Mouse (Mus musculus): ENCODE measurements around the gene Pde1c. TPM values are rescaled to one million over a fixed set of nuclear protein-coding genes. Genes with fewer than 3 reads are reported as not detected.

The Pde1c gene
- total RNA-seq, 1 experiment, result 0.18 TPM

DNA sequence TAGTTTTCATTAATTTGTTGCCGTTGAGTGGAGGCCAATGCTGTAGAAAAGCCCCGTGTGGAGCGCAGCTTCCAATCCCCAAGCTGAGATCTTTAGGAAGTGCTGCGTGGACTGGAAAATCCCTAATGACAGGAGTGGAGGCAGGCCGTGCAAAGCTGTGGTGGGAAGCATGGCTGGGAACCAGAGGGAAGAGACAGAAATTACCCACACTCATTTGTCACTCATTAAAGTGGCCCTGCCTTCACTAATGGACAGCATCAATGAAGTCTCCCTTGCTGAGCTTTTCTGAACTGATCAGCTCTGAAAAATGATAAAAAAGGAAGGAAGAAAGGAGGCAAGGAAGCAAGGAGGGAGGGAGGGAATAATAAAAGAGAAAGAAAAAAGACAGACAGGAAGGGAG, 538.9 kb downstream of the Pde1c start:
- Histone ChIP-seq H3K9ac (ENCODE audit: insufficient read depth, low read depth, low read length, poor library complexity, severe bottlenecking) (no peak overlapping the region), H3K4me1 (ENCODE audit: control insufficient read depth in 2 of 2, insufficient read depth in 2 of 2, low read length in 2 of 2, poor library complexity in 1 of 2) (no peaks in the 10 kb centered on the region), H3K36me3 (ENCODE audit: control insufficient read depth, insufficient read depth, low read length, poor library complexity, severe bottlenecking) (no peaks in the 10 kb centered on the region), H3K27ac (ENCODE audit: insufficient read depth, low read depth, low read length, poor library complexity, severe bottlenecking) (no peak overlapping the region), H3K9me3 (ENCODE audit: control insufficient read depth, insufficient read depth, low read depth, low read length) (no peaks in the 10 kb centered on the region), H3K4me3 (ENCODE audit: insufficient read depth in 1 of 2, low read depth in 1 of 2, low read length in 2 of 2, poor library complexity in 1 of 2, severe bottlenecking in 1 of 2) (no peak overlapping the region)
- in situ Hi-C loops (cut with MboI; ENCODE audit: low sequenced_read_pairs in 2 of 2, unreplicated experiment in 2 of 2), result no loop called here
- DNase-seq (ENCODE audit: low read depth, low spot score), result no peak
- no peak for TF ChIP-seq ZNF384 (IDR thresholded peaks at IDR 0.05; ENCODE audit: low read depth, low read length)

DNA sequence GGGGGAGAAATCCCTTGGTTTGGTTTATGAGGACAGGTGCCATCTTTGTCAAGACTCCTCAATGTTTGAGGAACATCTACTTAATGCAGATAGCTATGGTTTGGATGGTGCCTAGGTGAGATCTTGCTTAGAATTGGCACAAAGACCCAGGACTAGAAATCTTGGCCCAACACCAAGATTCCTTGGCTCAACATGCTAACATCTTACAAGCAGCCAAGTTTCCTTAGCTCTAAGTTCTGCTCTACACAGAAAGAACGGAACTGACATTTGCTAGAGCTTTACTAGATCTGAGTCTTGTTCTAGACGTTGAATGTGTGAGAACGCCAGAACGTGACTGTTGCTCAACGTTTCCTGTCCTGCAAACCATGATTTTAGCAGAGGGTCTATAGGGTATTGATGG, 540.9 kb downstream of the Pde1c start:
- H3K36me3 ChIP-seq (ENCODE audit: control insufficient read depth, insufficient read depth, low read length, poor library complexity, severe bottlenecking), result no peaks in the 10 kb centered on the region
- in situ Hi-C loops (cut with MboI; ENCODE audit: low sequenced_read_pairs in 2 of 2, unreplicated experiment in 2 of 2), result no loop called here
- no peaks in the 10 kb centered on the region for H3K9me3 ChIP-seq (ENCODE audit: control insufficient read depth, insufficient read depth, low read depth, low read length)
- no peak for TF ChIP-seq ZC3H11A (IDR thresholded peaks at IDR 0.05; ENCODE audit: borderline replicate concordance, low read depth, low read length)
- TF ChIP-seq MAFK (IDR thresholded peaks at IDR 0.05; ENCODE audit: insufficient read depth, low read depth, low read length), result no peak
- no peak for TF ChIP-seq CHD2 (IDR thresholded peaks at IDR 0.05; ENCODE audit: low read depth, low read length)
- TF ChIP-seq ZNF384 (IDR thresholded peaks at IDR 0.05; ENCODE audit: low read depth, low read length), result no peak
- no peak for TF ChIP-seq HCFC1 (IDR thresholded peaks at IDR 0.05; ENCODE audit: borderline replicate concordance, insufficient read depth, low read length)
- no peaks in the 10 kb centered on the region for H3K4me1 ChIP-seq (ENCODE audit: control insufficient read depth in 2 of 2, insufficient read depth in 2 of 2, low read length in 2 of 2, poor library complexity in 1 of 2)
- H3K27ac ChIP-seq (ENCODE audit: insufficient read depth, low read depth, low read length, poor library complexity, severe bottlenecking), result no peak overlapping the region
- no peak overlapping the region for H3K9ac ChIP-seq (ENCODE audit: insufficient read depth, low read depth, low read length, poor library complexity, severe bottlenecking)
- DNase-seq (ENCODE audit: low read depth, low spot score), result no peak
- no peak overlapping the region for H3K4me3 ChIP-seq (ENCODE audit: insufficient read depth in 1 of 2, low read depth in 1 of 2, low read length in 2 of 2, poor library complexity in 1 of 2, severe bottlenecking in 1 of 2)

DNA sequence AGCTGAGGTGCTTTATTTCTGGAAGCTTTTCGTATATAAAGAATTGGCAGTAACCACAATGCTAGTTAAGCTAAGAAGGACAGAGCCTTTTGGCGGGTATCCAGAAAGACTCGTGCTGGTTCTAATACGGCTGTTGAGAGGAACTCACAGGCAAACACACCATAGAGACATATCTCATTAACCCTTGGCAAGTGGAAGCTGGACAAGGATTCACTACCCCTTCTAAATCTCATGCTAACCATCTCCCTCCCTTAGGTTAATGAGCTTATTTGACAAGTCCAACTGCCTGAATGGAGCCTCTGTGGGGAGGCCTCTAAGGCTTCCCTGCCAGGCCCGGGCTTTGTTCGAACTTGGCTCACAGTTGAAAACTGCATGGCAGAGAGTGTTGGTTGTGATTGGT, 541.6 kb downstream of the Pde1c start:
- H3K9ac ChIP-seq (ENCODE audit: insufficient read depth, low read depth, low read length, poor library complexity, severe bottlenecking), result no peak overlapping the region
- H3K36me3 ChIP-seq (ENCODE audit: control insufficient read depth, insufficient read depth, low read length, poor library complexity, severe bottlenecking), result no peaks in the 10 kb centered on the region
- TF ChIP-seq CHD2 (IDR thresholded peaks at IDR 0.05; ENCODE audit: low read depth, low read length) (no peak), MAFK (IDR thresholded peaks at IDR 0.05; ENCODE audit: insufficient read depth, low read depth, low read length) (no peak), HCFC1 (IDR thresholded peaks at IDR 0.05; ENCODE audit: borderline replicate concordance, insufficient read depth, low read length) (no peak), ZC3H11A (IDR thresholded peaks at IDR 0.05; ENCODE audit: borderline replicate concordance, low read depth, low read length) (no peak), ZNF384 (IDR thresholded peaks at IDR 0.05; ENCODE audit: low read depth, low read length) (no peak)
- in situ Hi-C loops (cut with MboI; ENCODE audit: low sequenced_read_pairs in 2 of 2, unreplicated experiment in 2 of 2), result no loop called here
- no peak for DNase-seq (ENCODE audit: low read depth, low spot score)
- H3K27ac ChIP-seq (ENCODE audit: insufficient read depth, low read depth, low read length, poor library complexity, severe bottlenecking), result no peak overlapping the region
- no peaks in the 10 kb centered on the region for H3K9me3 ChIP-seq (ENCODE audit: control insufficient read depth, insufficient read depth, low read depth, low read length)
- no peak overlapping the region for H3K4me3 ChIP-seq (ENCODE audit: insufficient read depth in 1 of 2, low read depth in 1 of 2, low read length in 2 of 2, poor library complexity in 1 of 2, severe bottlenecking in 1 of 2)
- no peaks in the 10 kb centered on the region for H3K4me1 ChIP-seq (ENCODE audit: control insufficient read depth in 2 of 2, insufficient read depth in 2 of 2, low read length in 2 of 2, poor library complexity in 1 of 2)

DNA sequence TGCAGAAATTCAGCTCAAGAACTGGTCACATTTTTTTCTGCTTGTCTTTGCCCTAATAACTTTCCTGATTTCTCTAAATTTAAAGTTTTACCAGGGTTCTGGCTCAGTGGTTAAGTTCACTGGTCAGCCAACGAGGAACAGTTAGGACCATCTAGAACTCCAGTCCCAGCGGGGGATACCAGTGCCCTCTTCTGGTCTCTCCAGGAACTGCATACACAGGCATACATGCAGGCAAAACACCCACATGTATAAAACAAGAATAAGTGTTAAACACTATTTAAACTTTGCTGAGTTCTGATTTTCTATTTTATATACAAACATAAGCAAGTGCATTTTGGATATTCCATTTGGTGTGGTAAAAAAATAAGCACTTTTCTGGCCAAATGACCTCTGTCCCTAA, 543.4 kb downstream of the Pde1c start:
- Histone ChIP-seq H3K27ac (ENCODE audit: insufficient read depth, low read depth, low read length, poor library complexity, severe bottlenecking) (no peak overlapping the region), H3K36me3 (ENCODE audit: control insufficient read depth, insufficient read depth, low read length, poor library complexity, severe bottlenecking) (no peaks in the 10 kb centered on the region), H3K9me3 (ENCODE audit: control insufficient read depth, insufficient read depth, low read depth, low read length) (no peaks in the 10 kb centered on the region), H3K9ac (ENCODE audit: insufficient read depth, low read depth, low read length, poor library complexity, severe bottlenecking) (no peak overlapping the region), H3K4me3 (ENCODE audit: insufficient read depth in 1 of 2, low read depth in 1 of 2, low read length in 2 of 2, poor library complexity in 1 of 2, severe bottlenecking in 1 of 2) (no peak overlapping the region), H3K4me1 (ENCODE audit: control insufficient read depth in 2 of 2, insufficient read depth in 2 of 2, low read length in 2 of 2, poor library complexity in 1 of 2) (no peaks in the 10 kb centered on the region)
- in situ Hi-C loops (cut with MboI; ENCODE audit: low sequenced_read_pairs in 2 of 2, unreplicated experiment in 2 of 2), result no loop called here
- TF ChIP-seq ZNF384 (IDR thresholded peaks at IDR 0.05; ENCODE audit: low read depth, low read length), result no peak
- TF ChIP-seq MAFK (IDR thresholded peaks at IDR 0.05; ENCODE audit: insufficient read depth, low read depth, low read length), result no peak
- no peak for TF ChIP-seq HCFC1 (IDR thresholded peaks at IDR 0.05; ENCODE audit: borderline replicate concordance, insufficient read depth, low read length)
- no peak for TF ChIP-seq CHD2 (IDR thresholded peaks at IDR 0.05; ENCODE audit: low read depth, low read length)
- DNase-seq (ENCODE audit: low read depth, low spot score), result peak; percentile 16

Other genes with a start within 250 kb of the Pde1c start
- 72.5 and 122 TPM in 2 replicates for gene Lsm5, start 135.6 kb upstream of the Pde1c start, total RNA-seq (2012; rRNA removed)
- 12.9 and 18.1 TPM in 2 replicates for gene Avl9, start 145.8 kb upstream of the Pde1c start, total RNA-seq (2012; rRNA removed)
- gene Kbtbd2, start 228.7 kb upstream of the Pde1c start, total RNA-seq (2012; rRNA removed), result 19.8 and 24.8 TPM in 2 replicates

Data from ES-E14 (cell line).